Mouse (Mus musculus): ENCODE results near the gene Pkp1. TPM values are rescaled to one million over a fixed set of nuclear protein-coding genes. Genes with fewer than 3 reads are reported as not detected.

Pkp1 gene
- polyA plus RNA-seq (2015; fragmentation: Nextera tagmentation; extraction: Ambion mirVana) = 14.1 and 21.5 TPM in 2 replicates

DNA sequence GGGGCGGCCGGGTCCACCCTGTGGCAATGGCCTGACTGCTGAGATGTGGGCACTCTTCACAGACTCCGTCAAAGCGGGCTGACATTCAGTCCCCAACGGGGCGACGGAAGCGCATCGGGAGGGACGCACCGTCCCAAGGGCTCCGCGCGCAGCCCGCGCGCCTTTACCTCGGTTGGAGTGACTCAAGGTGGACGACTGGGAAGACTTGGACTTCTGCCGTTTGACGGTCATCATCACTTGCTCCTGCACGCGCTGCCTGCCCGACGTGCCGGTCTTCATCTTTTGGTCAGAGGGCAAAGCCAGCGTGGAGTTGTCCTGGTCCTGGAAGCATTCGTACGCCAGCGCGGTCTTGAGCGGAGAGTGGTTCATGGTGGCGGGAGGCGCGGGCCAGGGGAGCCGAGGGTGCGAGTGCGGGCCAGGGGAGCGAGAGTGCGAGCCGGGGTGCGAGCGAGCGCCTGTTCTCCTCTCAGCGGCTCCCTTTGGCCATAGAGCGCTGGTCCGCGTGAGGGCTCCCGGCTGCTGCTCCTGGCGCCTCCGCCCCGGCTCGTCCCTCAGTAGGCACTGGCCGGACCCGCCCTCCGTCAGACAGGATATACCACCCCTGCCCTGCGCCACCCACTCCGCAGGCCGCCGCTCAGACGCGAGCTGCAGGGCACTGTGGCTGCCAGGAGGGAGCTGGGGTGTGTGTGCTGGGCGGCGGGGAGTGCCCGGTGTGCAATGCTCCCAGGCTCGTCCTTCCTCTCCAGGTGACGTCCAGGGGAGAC lies at the start of gene Pkp1:
Gene Pkp1, minus strand, starts transcription at position 564 of the 764 bp plus-strand sequence.
- peak within 1 kb of the TSS; percentile 52 for H3K4me2 ChIP-seq
- peak within 1 kb of the TSS; percentile 40 for H3K4me3 ChIP-seq (replicated peaks)
- peaks cover 6% of the 10 kb centered on the region for H3K4me1 ChIP-seq
- H3K36me3 ChIP-seq = no peaks in the 10 kb centered on the region
- H3K9ac ChIP-seq = peak within 1 kb of the TSS; percentile 32; the same call in 1 of the 2 replicates
- peak; percentile 58 for ATAC-seq (ENCODE audit: insufficient read depth, low FRiP score, low read depth)
- no peaks in the 10 kb centered on the region for H3K9me3 ChIP-seq
- H3K27ac ChIP-seq = no peak within 1 kb of the TSS
- under 1% methylated on average over 65 of the region's 67 CpGs for WGBS
- H3K27me3 ChIP-seq (replicated peaks) = peaks cover 71% of the 10 kb centered on the region

DNA sequence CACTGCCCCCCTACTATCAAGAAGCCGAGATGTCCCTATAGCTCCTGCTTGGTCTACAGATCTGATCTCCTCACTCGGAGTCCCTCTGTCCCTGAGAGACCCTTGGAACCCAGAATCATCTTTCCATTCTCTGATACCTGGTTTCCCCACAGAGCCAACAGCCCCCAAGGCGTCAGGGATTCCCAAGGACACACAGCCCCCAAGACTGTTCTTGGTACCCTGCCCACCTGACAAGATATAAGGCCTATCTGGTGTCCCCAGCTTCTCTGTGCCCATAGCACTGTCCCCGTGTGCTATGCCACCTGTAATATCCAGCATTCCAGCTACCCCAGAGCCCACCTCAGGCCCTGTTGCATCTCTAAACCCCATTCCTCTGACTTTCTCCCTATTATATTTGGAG lies 48.7 kb upstream of the Pkp1 start:
- H3K9ac ChIP-seq = no peak overlapping the region
- no peak overlapping the region for H3K27ac ChIP-seq
- no peaks in the 10 kb centered on the region for H3K36me3 ChIP-seq
- H3K4me2 ChIP-seq = no peak overlapping the region
- H3K4me3 ChIP-seq (replicated peaks) = no peak overlapping the region
- 73% methylated on average over 4 of the region's 4 CpGs for WGBS
- no peaks in the 10 kb centered on the region for H3K4me1 ChIP-seq
- ATAC-seq (ENCODE audit: insufficient read depth, low FRiP score, low read depth) = no peak
- H3K27me3 ChIP-seq (replicated peaks) = no peaks in the 10 kb centered on the region
- no peaks in the 10 kb centered on the region for H3K9me3 ChIP-seq

DNA sequence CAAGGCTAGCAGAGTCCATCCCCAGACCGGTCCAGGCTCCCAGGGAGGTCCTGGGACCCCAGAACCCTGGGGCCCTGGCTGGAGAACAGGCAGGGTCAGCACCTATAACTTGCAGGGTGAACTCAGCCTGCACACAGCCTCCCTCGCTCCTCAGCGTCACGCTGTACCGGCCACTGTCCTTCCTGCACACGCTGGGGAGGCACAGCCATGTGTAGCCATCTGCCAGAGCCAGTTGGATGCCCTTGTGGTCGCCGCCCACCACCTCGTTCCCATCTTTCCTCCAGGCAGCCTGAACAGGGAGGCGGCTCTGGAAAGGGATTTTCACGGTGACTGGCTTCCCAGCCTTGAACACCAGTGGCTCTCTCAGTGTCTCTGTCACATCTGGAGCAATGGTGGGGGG lies 45.6 kb upstream of the Pkp1 start:
- no peaks in the 10 kb centered on the region for H3K4me1 ChIP-seq
- no peak overlapping the region for H3K27ac ChIP-seq
- H3K36me3 ChIP-seq = no peaks in the 10 kb centered on the region
- H3K4me3 ChIP-seq (replicated peaks) = no peak overlapping the region
- 74% methylated on average over 11 of the region's 11 CpGs for WGBS
- H3K27me3 ChIP-seq (replicated peaks) = no peaks in the 10 kb centered on the region
- no peak overlapping the region for H3K4me2 ChIP-seq
- H3K9me3 ChIP-seq = no peaks in the 10 kb centered on the region
- no peak overlapping the region for H3K9ac ChIP-seq
- no peak for ATAC-seq (ENCODE audit: insufficient read depth, low FRiP score, low read depth)

DNA sequence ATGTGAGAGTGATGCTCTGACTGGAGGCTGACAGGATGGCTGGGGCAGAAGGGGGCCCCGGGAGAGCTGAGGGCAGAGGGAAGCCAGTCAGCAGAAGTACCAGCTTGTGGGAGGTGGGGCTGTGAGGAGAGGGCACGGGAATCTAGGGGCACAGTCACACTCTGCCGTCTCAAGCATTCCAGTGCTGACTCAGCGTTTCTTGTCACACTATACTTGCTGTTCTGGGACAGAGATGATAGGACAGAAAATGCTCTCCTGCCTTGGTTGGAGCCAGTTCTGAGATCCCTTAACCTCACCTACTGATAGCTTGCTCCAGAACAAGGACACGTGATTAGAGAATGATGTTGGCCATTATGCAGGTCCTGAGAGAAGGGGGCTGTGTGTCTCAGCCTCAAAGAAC lies 44.2 kb upstream of the Pkp1 start:
- no peak overlapping the region for H3K4me2 ChIP-seq
- no peak overlapping the region for H3K4me3 ChIP-seq (replicated peaks)
- H3K9me3 ChIP-seq = no peaks in the 10 kb centered on the region
- no peak for ATAC-seq (ENCODE audit: insufficient read depth, low FRiP score, low read depth)
- WGBS = 57% methylated on average over 5 of the region's 5 CpGs
- no peak overlapping the region for H3K27ac ChIP-seq
- H3K9ac ChIP-seq = no peak overlapping the region
- H3K4me1 ChIP-seq = no peaks in the 10 kb centered on the region
- H3K27me3 ChIP-seq (replicated peaks) = no peaks in the 10 kb centered on the region
- H3K36me3 ChIP-seq = no peaks in the 10 kb centered on the region

DNA sequence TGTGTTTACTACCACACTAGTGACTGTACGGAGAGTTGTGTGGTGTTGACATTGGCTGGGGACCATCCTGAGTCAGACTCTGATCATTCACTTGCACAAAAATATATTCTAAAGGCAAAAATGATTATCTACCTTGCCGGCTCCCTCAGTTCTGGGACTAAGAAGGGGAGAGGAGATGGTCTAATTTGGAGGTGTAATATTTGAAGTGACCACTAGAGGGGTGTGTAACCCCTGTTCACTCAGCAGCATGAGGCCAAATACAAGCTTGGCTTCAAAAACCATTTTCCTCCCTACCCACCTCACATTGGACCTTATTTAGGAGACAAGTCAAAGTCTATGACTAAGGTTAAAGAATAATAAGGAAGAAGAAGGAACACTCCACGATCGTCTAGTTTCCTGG lies 39.5 kb upstream of the Pkp1 start:
- H3K27ac ChIP-seq = no peak overlapping the region
- ATAC-seq (ENCODE audit: insufficient read depth, low FRiP score, low read depth) = no peak
- no peaks in the 10 kb centered on the region for H3K27me3 ChIP-seq (replicated peaks)
- H3K9me3 ChIP-seq = no peaks in the 10 kb centered on the region
- no peak overlapping the region for H3K9ac ChIP-seq
- no peak overlapping the region for H3K4me2 ChIP-seq
- H3K4me3 ChIP-seq (replicated peaks) = no peak overlapping the region
- no peaks in the 10 kb centered on the region for H3K36me3 ChIP-seq
- 41% methylated on average over 4 of the region's 4 CpGs for WGBS
- H3K4me1 ChIP-seq = no peaks in the 10 kb centered on the region

DNA sequence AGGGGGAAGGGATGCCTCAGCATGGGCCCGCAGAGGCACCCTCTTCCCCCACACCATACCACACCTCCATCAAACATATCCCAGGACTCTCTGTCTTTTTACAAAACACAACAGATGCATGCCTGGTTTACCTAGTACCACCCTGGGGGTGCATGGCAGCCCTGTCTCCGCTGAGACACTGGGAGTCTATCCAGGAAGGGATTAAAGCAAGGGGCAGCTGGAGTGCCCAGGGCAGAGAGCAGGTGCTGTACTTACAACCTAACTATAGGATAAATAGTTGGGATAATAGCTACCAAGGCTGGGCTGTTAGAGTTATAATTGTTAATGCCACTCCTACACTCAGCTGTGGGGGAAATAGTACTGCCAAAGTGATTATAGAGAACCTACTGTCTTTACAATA lies 29.9 kb upstream of the Pkp1 start:
- Histone ChIP-seq H3K4me2 (no peak overlapping the region), H3K4me3 (replicated peaks) (no peak overlapping the region), H3K27ac (no peak overlapping the region), H3K9ac (no peak overlapping the region), H3K27me3 (replicated peaks) (no peaks in the 10 kb centered on the region), H3K9me3 (no peaks in the 10 kb centered on the region), H3K36me3 (no peaks in the 10 kb centered on the region), H3K4me1 (no peaks in the 10 kb centered on the region)
- no peak for ATAC-seq (ENCODE audit: insufficient read depth, low FRiP score, low read depth)
- 53% methylated on average over 2 of the region's 2 CpGs for WGBS

DNA sequence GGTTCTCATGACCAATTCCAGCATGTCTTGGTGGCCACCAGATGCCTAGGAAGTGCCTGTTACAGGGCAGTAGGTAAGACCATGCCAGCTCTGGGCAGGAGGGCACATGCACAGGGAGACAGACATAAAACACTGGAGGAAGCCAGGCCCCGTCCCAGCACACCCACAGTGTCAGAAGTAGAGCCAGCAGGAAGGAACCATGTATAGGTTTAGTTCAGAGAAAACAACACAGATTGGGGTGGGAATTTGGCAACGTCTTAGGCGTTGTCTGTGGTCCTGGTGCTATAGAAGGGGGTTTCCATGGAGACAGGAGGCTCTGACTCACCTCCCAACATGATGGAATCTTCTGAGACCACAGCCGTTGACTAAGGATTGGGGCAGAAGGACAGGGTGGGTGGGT lies 27.2 kb upstream of the Pkp1 start:
- WGBS = 57% methylated on average over 4 of the region's 4 CpGs
- Histone ChIP-seq H3K4me1 (0 out of 2 replicates have a peak, but pooled peaks cover 2% of the 10 kb centered on the region), H3K9me3 (no peaks in the 10 kb centered on the region), H3K4me2 (no peak overlapping the region), H3K4me3 (replicated peaks) (no peak overlapping the region), H3K27me3 (replicated peaks) (peaks cover 4% of the 10 kb centered on the region), H3K36me3 (no peaks in the 10 kb centered on the region), H3K9ac (no peak overlapping the region), H3K27ac (no peak overlapping the region)
- no peak for ATAC-seq (ENCODE audit: insufficient read depth, low FRiP score, low read depth)

DNA sequence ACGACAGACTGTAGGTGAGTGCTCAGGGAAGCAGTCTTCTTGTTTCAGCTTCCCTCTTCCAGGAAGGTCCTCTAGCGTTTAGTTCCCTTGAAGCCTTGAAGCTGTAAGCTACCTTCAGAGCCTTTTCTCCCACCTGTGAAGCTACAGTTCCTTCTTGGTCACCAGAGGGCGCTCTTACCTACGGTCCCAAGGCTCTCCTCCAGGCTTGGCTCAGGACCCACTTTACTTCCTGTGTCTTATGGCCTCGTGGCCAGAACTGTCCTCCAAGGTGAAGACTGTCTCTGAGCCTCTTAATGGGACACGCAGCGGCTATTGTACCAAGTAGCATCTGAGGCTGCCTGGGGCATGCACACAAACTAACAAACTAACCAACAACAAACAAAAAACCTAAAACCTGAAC lies 26.7 kb upstream of the Pkp1 start:
- no peak overlapping the region for H3K9ac ChIP-seq
- 9% methylated on average over 7 of the region's 7 CpGs for WGBS

DNA sequence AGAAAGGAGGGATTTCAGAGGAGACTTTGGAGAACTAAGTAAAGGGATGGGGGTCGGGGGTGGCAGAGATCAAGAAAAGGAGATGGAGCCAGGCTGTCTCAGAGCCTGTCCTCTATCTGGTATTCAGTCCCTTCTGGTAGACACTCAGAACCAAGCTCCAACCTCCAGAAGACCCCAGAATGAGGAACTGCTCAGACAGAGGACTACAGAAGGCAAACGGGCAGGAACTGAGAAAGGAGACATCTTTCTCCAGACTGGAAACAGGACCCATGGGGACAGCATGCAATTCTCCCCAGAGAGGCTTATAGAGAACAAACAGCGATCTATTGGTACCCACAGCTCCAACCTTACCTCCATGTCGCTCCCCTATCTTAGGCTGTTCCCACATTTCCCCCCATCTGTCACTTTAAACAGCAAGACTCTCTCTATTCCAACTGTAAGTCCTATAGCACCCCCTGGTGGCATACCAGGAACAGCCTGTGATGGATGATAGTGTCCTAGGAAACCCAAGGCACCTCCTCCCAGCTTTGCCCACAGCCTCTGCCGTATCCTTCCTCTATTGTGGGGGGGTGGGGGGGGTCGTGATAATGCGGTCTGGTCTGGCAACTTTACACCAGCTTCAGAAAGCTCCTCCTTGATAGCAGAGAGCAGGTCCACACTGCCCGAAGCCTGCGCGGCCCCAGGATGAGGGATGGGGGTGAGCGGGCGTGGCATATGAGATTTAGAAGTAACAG lies 25.7 kb upstream of the Pkp1 start:
- ATAC-seq (ENCODE audit: insufficient read depth, low FRiP score, low read depth) = no peak; the same call in 1 of the 2 replicates

More for the DNA sequence above, 26.7 kb upstream of the Pkp1 start:
- H3K4me1 ChIP-seq = 0 out of 2 replicates have a peak, but pooled peaks cover 2% of the 10 kb centered on the region
- no peak for ATAC-seq (ENCODE audit: insufficient read depth, low FRiP score, low read depth)
- no peaks in the 10 kb centered on the region for H3K9me3 ChIP-seq
- peaks cover 4% of the 10 kb centered on the region for H3K27me3 ChIP-seq (replicated peaks)
- H3K4me2 ChIP-seq = no peak overlapping the region
- no peak overlapping the region for H3K27ac ChIP-seq
- no peak overlapping the region for H3K4me3 ChIP-seq (replicated peaks)
- no peaks in the 10 kb centered on the region for H3K36me3 ChIP-seq

DNA sequence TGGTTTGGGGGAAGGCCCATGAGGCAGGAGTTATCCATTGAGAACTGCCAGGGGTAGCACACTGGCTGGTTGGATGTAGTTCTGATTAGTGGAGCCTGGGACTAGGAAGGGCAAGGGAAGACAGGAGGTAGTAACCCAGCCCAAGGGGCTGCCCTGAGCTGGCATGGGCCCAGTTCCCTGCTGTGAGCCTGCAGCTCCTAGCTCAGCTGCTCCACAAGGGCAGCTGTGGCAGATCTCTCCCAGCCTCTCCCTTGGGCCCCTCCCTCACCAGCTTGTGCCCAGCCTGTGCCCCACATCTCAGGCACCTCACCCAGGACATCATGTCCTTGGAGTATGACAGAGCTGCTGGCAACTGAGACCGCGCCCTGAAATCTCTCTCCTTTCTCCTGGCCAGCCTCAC lies 24.7 kb upstream of the Pkp1 start:
- 0 out of 2 replicates have a peak, but pooled peaks cover 2% of the 10 kb centered on the region for H3K4me1 ChIP-seq
- ATAC-seq (ENCODE audit: insufficient read depth, low FRiP score, low read depth) = no peak
- H3K4me2 ChIP-seq = no peak overlapping the region
- 97% methylated on average over 2 of the region's 2 CpGs for whole genome bisulfite sequencing
- H3K4me3 ChIP-seq (replicated peaks) = no peak overlapping the region
- no peak overlapping the region for H3K9ac ChIP-seq
- H3K9me3 ChIP-seq = no peaks in the 10 kb centered on the region
- peaks cover 4% of the 10 kb centered on the region for H3K27me3 ChIP-seq (replicated peaks)
- no peak overlapping the region for H3K27ac ChIP-seq
- H3K36me3 ChIP-seq = no peaks in the 10 kb centered on the region

More for the DNA sequence above, 25.7 kb upstream of the Pkp1 start:
- H3K27ac ChIP-seq = no peak overlapping the region
- no peak overlapping the region for H3K9ac ChIP-seq
- H3K4me3 ChIP-seq (replicated peaks) = no peak overlapping the region
- no peaks in the 10 kb centered on the region for H3K36me3 ChIP-seq
- H3K4me1 ChIP-seq = 0 out of 2 replicates have a peak, but pooled peaks cover 2% of the 10 kb centered on the region
- H3K4me2 ChIP-seq = no peak overlapping the region
- H3K9me3 ChIP-seq = no peaks in the 10 kb centered on the region
- 42% methylated on average over 12 of the region's 12 CpGs for WGBS
- H3K27me3 ChIP-seq (replicated peaks) = peaks cover 4% of the 10 kb centered on the region

DNA sequence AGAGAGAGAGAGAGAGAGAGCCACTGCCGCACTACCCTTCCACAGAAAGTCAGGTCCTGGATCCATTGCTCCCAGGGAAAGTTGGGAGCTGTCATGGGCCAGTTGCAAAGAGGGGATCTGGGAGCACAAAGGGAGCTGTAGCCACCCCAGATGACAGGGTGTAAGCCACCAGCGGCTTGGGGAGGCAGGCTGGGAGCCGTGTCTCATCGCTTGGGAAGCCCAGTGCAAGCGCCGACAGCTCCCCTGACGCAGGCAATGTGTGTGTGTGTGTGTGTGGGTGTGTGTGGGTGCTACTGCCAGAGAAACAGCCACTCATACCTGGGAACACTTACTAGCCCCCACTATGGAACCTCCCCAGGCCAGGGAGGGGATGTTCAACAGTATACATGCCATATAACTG lies 23.1 kb upstream of the Pkp1 start:
- Histone ChIP-seq H3K36me3 (no peaks in the 10 kb centered on the region), H3K4me2 (no peak overlapping the region), H3K4me1 (0 out of 2 replicates have a peak, but pooled peaks cover 2% of the 10 kb centered on the region), H3K27ac (no peak overlapping the region), H3K27me3 (replicated peaks) (peaks cover 4% of the 10 kb centered on the region), H3K4me3 (replicated peaks) (no peak overlapping the region), H3K9me3 (no peaks in the 10 kb centered on the region), H3K9ac (no peak overlapping the region)
- no peak for ATAC-seq (ENCODE audit: insufficient read depth, low FRiP score, low read depth)
- 26% methylated on average over 7 of the region's 7 CpGs for WGBS

Measured in stomach, embryonic 15.5 days (tissue).